Mouse (Mus musculus) lung, postnatal 0 days (tissue): ENCODE results near the gene Tepsin.

Experiments used
- CTCF ChIP-seq: IDR thresholded peaks from 2 replicates; pipeline ENCODE4 v1.5.1; 2016; ENCODE audit warnings: antibody characterized with exemption, mild to moderate bottlenecking
- EP300 ChIP-seq: IDR thresholded peaks from 2 replicates; pipeline ENCODE4 v1.6.1; 2016; ENCODE audit warnings: antibody characterized with exemption, mild to moderate bottlenecking, control low read depth

- no peak for TF ChIP-seq CTCF
- TF ChIP-seq EP300 = no peak
Measured at GRCm38 (mm10) chr11:120045839-120046552, 52.5 kb downstream of the Tepsin start.
